Mouse (Mus musculus) liver, embryonic 14.5 days (tissue): ENCODE measurements at regions not wholly inside any gene's neighbourhood (a gene's known extent, or its start where the extent isn't known, plus 50 kb on each side); places are given as distances from the start of the nearest gene placed in this dataset.

ENCODE experiments used
- CTCF ChIP-seq: IDR thresholded peaks from 2 replicates; pipeline ENCODE4 v1.5.1; 2016; ENCODE audit warnings: antibody characterized with exemption, low read depth, control low read depth
- EP300 ChIP-seq: IDR thresholded peaks from 2 replicates; pipeline ENCODE4 v1.6.1; 2016; ENCODE audit warnings: antibody characterized with exemption, low read depth

DNA sequence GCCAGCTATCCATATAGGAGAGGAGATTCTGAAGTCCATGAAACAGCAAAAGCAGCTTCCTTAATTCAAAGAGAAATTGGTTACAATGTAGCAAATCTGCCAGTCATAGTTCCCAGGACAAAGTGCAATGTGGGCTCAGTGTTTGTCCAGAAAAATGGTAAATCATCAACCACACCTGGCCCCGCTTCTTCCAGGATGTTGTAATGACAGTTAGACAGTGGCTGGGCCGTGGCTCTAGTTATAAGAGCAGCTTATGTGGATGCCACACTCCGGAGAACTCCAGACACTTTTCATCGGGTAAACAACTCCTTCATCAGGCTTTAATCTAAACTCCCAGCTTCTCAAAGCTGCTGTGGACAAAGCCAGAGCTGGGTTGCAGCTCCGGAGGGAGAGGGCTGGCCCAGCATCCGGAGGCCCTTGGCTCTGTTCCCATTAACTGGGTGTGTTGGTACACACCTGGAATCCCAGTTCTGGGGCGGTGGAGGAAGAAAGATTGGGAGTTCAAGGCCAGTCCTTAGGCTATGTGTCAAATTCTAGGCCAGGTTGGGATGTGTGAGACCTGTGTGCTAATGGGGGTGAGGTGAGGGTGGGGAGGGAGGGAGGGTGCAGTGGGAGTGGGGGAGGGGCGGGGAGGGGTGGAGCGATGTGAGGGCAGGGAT lies 142.9 kb upstream of the Plekha5 start:
- TF ChIP-seq EP300 (no peak), CTCF (no peak)
